Mouse (Mus musculus) lung, postnatal 14 days (tissue): ENCODE measurements around the gene Senp6.
A peak's percentile ranks its signal among the peaks of the same experiment; 100 is the strongest.
"Not testable (repeated sequence)": the region's sequence is repeated elsewhere in the genome, so short reads cannot be mapped to it uniquely, and the experiment has no call there.

Experiments used
- DNase-seq: peaks from one replicate; pipeline ENCODE4 v3.0.0; 2021

The Senp6 gene

GRCm38 (mm10) chr9:80084429-80085092, 17.9 kb downstream of the Senp6 start:
- no peak for DNase-seq

GRCm38 (mm10) chr9:80085665-80086064, 19.0 kb downstream of the Senp6 start:
- DNase-seq: peak; percentile 23

GRCm38 (mm10) chr9:80086272-80086966, 19.7 kb downstream of the Senp6 start:
- DNase-seq: not testable (repeated sequence)

GRCm38 (mm10) chr9:80089409-80089808, 22.7 kb downstream of the Senp6 start:
- no peak for DNase-seq

DNA sequence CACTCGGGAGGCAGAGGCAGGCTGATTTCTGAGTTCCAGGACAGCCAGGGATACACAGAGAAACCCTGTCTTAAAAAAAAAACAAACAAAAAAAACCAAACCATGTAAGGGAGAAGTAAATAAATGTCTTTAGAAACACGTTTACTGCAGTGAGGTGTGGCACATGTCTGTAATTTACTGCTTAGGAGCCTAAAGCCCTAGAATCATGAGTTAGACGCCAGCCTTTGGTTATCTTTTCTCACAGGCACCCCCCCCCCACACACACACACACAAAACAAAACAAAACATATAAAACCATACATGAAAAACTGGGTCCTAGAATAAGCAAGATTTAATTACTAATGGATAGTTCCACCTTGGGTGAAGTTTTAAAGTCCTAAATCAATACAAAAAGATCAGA, 29.6 kb downstream of the Senp6 start:
- no peak for DNase-seq

GRCm38 (mm10) chr9:80145992-80146587, 79.4 kb downstream of the Senp6 start:
- DNase-seq: no peak

DNA sequence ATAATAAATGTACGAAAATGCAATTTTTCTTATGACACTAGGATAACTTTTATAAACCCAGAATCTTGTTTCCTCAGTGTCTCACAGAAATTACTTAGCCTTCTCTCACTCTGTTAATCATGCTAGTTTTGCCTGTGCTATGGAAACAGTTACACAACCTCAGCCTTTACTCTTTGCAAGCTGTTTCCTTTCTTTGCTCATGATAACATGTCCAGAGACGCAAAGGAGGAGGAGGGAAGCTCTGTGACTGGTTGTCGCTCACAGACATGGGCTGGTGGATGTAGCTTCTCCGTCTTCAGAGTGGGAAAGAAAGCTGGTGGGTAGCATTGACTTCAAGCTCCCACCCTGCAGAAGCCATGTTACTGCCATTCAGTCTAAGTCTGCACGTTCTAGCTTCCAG, 82.9 kb downstream of the Senp6 start:
- DNase-seq: no peak

GRCm38 (mm10) chr9:80155277-80155676, 88.6 kb downstream of the Senp6 start:
- peak; percentile 66 for DNase-seq

DNA sequence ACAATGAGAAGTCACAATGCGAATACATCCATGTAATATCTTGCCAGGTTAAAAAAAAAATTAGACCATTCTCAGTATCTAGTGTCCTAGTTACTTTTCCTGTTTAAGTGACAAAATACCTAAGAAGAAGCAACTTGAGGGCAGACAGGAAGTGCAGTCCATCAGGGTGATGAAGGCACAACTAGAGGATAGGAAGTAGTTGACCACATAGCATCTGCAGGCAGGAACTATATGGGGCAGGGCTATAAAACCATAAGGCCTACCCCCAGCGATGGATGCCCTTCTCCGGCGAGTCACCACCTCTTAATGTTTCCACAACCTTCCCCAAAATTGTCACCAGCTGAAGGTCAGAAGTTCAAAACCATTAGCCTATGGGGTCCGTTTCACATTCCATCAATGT, 90.1 kb downstream of the Senp6 start:
- no peak for DNase-seq

DNA sequence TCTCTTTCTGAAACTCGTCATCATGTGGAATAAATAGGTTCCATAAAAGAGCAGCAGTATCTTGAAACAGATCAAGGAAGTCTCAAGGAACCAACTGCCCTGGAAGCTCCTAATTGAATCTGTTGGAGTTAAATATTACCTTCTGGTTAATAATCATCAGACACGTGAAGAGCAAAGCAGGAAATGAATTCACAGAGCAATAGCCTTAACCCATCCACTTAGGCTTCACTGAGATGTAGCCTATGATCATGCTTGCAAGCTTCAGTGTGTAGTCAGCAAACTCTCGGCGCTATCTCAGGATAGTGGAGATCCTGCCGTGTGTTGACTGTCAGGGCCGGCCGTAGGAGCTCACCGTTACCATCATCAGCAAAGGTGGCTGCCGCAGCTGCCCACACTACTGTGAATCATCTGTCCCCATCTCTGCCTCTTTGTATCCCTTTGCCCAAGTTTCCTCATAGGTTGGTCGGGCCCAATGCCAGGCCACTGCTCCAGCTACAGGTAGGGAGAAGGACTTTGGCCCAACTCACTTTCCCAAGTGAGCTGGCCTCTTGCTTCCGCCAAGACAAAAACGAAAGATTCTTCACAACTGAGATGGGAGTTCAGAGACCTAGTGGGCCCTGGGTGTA, 91.2 kb downstream of the Senp6 start:
- no peak for DNase-seq

DNA sequence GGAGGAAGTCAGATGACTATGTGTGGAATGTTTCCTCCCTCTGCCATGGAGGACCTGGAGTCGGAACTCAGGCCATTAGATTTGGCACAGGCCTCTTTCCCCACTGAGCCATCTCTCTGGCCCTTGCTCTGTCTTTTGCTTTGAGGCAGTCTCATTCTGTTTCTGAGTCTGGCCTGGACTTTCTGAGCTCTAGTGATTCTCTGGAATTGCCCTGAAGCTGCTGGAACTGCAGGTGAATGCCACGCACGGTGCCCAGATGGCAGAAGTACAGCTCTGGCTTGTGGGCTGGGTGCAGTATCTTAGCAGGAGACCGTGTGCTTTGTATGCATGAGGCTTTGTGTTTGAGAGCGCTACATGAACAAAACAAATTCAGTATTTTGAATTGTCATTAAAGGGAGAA, 92.2 kb downstream of the Senp6 start:
- no peak for DNase-seq

GRCm38 (mm10) chr9:80161451-80161850, 94.7 kb downstream of the Senp6 start:
- DNase-seq: no peak

DNA sequence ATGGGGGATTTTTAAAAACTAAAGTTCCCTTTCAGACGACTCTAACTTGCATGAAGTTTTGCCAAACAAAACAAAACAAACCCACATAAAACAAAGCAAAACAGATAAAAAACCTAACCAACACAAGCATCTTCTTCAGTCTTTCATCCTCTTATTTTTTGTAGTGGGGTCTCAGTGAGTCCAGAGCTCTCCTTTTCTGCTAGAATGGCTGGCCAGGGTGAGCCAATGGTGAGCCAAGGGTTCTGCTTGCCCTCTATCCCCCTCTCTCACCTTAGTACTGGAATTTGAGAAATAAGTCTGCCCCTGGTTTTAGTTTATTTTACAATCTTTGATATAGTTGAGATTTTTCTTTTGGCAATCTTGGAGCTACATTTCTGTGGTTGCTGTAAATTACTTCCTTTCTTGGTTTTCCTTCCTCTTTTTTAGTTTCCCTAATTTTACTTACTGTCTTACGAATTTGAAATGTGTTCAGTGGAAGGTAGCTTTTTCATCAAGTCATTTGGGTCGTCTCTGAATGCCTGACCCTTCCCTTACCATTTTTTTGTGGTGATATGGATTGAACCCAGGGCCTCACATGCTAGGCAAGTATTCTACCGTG, 96.5 kb downstream of the Senp6 start:
- no peak for DNase-seq

DNA sequence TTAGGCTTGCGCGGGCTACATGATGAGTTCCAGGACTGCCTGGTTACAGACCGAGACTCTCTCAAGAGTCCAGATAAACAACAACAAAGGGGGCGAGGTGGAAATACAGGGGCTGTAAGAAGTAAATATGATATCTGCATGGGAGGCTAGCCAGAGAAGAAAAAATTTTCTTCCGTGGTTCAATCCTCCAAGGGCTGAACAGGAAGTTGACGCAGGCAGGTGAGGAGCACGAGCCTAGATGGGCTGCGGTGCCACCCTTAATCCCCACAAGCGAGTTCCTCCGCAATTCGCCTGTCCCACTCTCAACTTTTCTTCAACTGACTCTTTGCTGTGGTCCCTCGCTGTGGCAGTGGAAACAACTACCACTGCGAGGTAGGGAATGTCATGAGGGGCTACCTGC, 97.5 kb downstream of the Senp6 start:
- DNase-seq: no peak

- DNase-seq: peak; percentile 97
These were observed 98.1 kb downstream of the Senp6 start, which contains the start of gene Myo6 for GRCm38 (mm10) chr9:80164611-80165474. Gene Myo6 (plus strand): TSS chr9:80165031.

DNA sequence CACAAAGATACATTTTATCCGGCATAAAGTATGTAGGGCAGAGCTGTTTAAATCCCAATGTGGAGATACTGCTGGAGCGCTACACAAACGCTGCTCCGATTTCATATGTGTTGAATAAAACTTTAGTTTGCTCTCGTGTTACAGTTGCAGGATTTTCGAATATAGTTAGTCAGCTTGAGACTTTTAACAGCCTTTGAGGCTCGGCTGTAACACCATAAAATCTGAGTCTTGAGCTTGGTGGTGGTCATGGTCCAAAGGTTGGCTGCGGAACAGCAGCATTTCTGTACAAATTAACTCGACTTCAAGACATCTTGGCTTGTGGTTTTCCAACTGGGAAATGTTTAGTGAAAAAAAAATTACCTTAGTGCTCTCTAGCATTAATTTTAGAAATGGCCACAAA, 99.0 kb downstream of the Senp6 start:
- DNase-seq: no peak

DNA sequence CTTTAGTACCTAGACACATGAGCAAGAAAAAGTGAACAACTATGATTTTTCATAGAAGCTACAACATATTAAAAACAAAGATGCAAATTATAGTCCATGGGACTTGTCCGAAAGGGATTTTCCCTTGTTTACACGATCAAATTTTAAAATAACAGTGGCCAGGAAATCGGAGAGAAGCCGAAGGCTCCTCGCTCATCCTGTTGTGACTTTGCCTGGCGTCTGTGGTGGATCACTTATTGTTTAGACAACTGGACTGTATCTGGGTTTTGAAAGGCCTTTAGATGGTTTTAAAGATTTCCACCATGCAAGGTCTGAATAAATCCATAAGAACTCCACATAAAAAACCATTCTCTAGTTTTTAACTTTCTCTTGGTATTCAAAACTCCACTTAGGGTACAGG, 99.7 kb downstream of the Senp6 start:
- DNase-seq: no peak

DNA sequence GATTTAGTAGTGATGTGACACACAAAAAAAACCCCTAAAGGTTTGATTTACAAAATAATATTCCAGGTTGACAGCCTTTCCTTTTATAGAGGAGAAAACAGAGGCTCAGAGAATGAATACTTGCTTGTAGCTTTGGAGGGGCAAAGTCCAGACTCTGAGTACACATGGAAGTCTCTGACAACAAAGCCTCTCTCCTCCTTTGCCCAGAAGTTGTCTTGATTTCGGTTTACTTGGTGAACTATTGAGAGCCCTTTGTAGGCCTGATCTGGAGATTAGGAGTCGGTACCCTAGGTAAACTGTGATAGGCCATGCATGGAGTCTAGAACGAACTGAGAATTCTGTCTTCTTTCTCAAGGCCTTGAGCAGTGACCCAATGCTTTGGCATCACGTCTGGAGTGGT, 100.4 kb downstream of the Senp6 start:
- DNase-seq: no peak

- no peak for DNase-seq
These were observed 102.8 kb downstream of the Senp6 start for GRCm38 (mm10) chr9:80169551-80169950.

DNA sequence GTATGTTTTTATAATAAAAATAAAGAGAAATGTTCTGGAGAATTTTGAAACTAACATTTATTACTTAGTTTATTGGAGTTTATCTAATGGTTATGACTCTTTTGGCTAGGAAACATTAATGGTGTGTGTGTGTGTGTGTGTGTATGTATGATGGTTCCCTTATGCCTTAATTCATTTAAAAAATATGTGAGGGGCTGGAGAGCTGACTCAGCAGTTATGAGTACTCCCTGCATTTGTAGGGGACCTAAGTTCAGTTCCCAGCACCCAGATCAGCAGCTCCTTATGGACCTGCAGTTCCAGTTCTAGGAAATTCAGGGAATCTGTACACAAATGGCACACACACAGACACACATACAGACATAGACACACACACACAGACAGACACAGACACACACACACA, 104.5 kb downstream of the Senp6 start:
- DNase-seq: no peak

DNA sequence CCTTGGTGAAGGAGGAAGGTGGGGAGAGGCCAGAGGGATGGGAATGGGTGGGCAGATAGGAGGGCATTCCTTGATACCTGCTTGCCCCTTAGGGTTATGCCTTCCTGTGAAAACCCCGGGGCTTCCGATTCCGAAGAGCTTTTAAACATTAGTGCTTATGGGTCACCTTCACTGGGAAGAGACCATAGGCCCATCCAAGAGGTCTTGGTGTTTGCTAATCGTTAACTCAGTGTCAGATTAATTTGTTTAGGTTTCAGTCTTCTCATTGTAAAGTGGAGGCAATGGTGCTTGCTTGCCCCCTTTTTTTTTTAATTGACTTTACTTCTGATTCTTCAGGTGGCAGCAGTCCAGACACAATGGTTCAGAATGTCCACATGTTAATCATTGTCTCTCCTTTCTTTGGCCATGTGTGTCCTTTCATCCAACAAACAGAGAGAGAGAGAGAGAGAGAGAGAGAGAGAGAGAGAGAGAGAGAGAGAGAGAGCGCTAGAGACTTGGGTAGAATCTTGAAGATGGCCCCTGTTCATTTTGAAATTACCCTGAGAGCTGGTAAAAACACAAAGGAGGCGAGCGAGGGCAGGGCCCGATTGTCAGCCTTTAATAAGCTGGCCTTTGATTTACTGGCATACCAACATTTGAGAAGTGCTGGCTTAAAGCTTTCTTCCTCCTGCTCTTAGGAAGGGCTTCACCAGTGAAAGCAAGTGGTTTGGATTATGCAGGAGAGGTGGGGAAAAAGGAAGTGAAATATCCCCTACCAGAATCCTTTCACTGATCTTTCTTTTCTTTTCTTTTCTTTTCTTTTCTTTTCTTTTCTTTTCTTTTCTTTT, 105.9 kb downstream of the Senp6 start:
- DNase-seq: no peak
